Mouse (Mus musculus) midbrain, postnatal 0 days (tissue): ENCODE measurements at regions not wholly inside any gene's neighbourhood (a gene's known extent, or its start where the extent isn't known, plus 50 kb on each side); places are given as distances from the start of the nearest gene placed in this dataset.

Experiments used
- ATAC-seq: fragments of 200-750 bp; cut with Nextera tagmentation; 2 replicates; pipeline ENCODE4 v1.8.0; 2017; ENCODE audit warnings: moderate number of reproducible peaks, mild to moderate bottlenecking, moderate TSS enrichment, moderate library complexity; ENCODE audit not compliant: low FRiP score
- DNase-seq: peaks from one replicate; pipeline ENCODE4 v3.0.0-alpha.2; 2015; ENCODE audit warnings: low spot score
- H3K27ac ChIP-seq: fragments of 300-500 bp; sonication (generic); 2 replicates; pipeline ENCODE4 v1.5.1; 2014; ENCODE audit warnings: low read depth, mild to moderate bottlenecking, low read length, mixed read lengths
- H3K27me3 ChIP-seq: fragments of 300-500 bp; sonication (generic); 2 replicates; pipeline ENCODE4 v1.6.1; 2014; ENCODE audit warnings: low read length, control low read depth, mixed read lengths; ENCODE audit not compliant: insufficient read depth
- H3K36me3 ChIP-seq: fragments of 300-500 bp; sonication (generic); 2 replicates; pipeline ENCODE4 v1.6.1; 2014; ENCODE audit warnings: low read length, control low read depth, mixed read lengths; ENCODE audit not compliant: insufficient read depth
- H3K4me1 ChIP-seq: fragments of 300-500 bp; sonication (generic); 2 replicates; pipeline ENCODE4 v1.6.1; 2014; ENCODE audit warnings: mild to moderate bottlenecking, control low read depth, antibody characterized with exemption, low read length, mixed read lengths; ENCODE audit not compliant: insufficient read depth
- H3K4me2 ChIP-seq: fragments of 300-500 bp; sonication (generic); 2 replicates; pipeline ENCODE4 v1.6.1; 2014; ENCODE audit warnings: low read depth, mild to moderate bottlenecking, low read length, mixed read lengths; ENCODE audit not compliant: poor library complexity, severe bottlenecking
- H3K4me3 ChIP-seq: fragments of 300-500 bp; sonication (generic); 2 replicates; pipeline ENCODE4 v1.5.1; 2014; ENCODE audit warnings: low read depth, mild to moderate bottlenecking, low read length, moderate library complexity
- H3K9ac ChIP-seq: fragments of 300-500 bp; sonication (generic); replicated peaks from 2 replicates; pipeline ENCODE4 v1.6.1; 2014; ENCODE audit warnings: mild to moderate bottlenecking, low read length, moderate library complexity, mixed read lengths; ENCODE audit not compliant: poor library complexity, severe bottlenecking
- H3K9me3 ChIP-seq: fragments of 300-500 bp; sonication (generic); 2 replicates; pipeline ENCODE4 v1.6.1; 2016; ENCODE audit warnings: low read length, control low read depth
- CTCF ChIP-seq: IDR thresholded peaks from 2 replicates; pipeline ENCODE4 v1.5.1; 2016; ENCODE audit warnings: antibody characterized with exemption, mild to moderate bottlenecking
- WGBS: fragments of 180-500 bp; shearing (Covaris S2); extraction: QIAGEN DNeasy Blood & Tissue Kit; methylation state at CpG from one replicate; pipeline ENCODE4 v1.1.7; 2014; 5-methylcytosine and 5-hydroxymethylcytosine counted together

DNA sequence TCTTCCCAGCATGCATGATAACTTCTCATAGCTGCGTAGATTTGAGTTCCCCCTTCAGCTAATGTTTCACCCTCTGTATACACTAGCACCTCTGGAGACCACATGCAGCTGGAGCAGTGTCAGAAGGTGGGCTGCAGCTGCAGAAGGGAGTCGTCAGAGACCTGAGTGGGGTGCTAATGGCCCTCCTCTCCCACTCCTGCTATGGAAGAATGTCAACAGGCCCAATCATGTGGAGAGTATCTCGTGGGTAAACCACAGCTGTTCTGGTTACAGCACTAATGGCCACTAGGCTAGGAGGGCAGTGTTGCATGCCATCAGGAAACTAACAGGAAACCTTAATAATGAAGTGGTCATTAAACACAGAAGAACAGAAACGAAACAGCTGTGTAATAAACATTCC, 170.1 kb upstream of the Cenpe start:
- TF ChIP-seq CTCF = no peak
- no peaks in the 10 kb centered on the region for H3K27me3 ChIP-seq
- 0 out of 2 replicates have a peak, but pooled peaks have one; percentile 20 for ATAC-seq
- H3K27ac ChIP-seq = no peak overlapping the region
- no peak overlapping the region for H3K4me2 ChIP-seq
- H3K9ac ChIP-seq = no peak overlapping the region
- WGBS = 73% methylated on average over 4 of the region's 4 CpGs
- no peaks in the 10 kb centered on the region for H3K4me1 ChIP-seq
- H3K9me3 ChIP-seq = no peaks in the 10 kb centered on the region
- H3K4me3 ChIP-seq = no peak overlapping the region
- DNase-seq = no peak
- no peaks in the 10 kb centered on the region for H3K36me3 ChIP-seq

DNA sequence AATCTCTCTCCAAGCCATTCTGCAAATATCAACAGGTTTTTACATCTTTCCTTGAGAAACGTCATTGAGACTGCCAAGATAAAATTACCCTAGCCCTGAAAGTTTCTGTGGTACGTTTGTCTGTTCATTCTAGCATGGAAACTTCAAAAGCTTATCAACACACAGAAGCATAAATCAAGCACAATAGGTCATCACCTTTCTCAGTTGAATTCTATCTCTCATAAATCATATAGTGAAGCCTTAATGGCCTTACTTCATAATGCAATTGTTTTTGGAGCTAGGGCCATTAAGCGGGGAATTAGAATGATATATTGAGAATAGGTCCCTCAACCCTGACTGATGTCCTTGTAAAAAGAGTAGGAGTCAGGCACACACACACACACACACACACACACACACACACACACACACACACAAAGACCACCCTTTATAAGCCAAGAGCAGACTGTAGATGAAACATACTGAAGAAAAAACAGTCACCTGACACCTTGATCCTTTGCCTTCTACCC, 166.5 kb upstream of the Cenpe start:
- H3K4me3 ChIP-seq = no peak overlapping the region
- WGBS = 85% methylated on average over 3 of the region's 3 CpGs
- H3K36me3 ChIP-seq = no peaks in the 10 kb centered on the region
- no peaks in the 10 kb centered on the region for H3K4me1 ChIP-seq
- no peak for ATAC-seq
- DNase-seq = no peak
- H3K9ac ChIP-seq = no peak overlapping the region
- no peak for TF ChIP-seq CTCF
- H3K4me2 ChIP-seq = no peak overlapping the region
- H3K27me3 ChIP-seq = no peaks in the 10 kb centered on the region
- H3K9me3 ChIP-seq = no peaks in the 10 kb centered on the region
- H3K27ac ChIP-seq = no peak overlapping the region

GRCm38 (mm10) chr3:135091487-135091886, 120.8 kb upstream of the Cenpe start:
- no peak for TF ChIP-seq CTCF
- ATAC-seq (no peak), DNase-seq (no peak)

GRCm38 (mm10) chr3:135100901-135101586, 111.3 kb upstream of the Cenpe start:
- Histone ChIP-seq H3K4me1 (no peaks in the 10 kb centered on the region), H3K4me3 (no peak overlapping the region), H3K4me2 (no peak overlapping the region), H3K27ac (no peak overlapping the region), H3K9me3 (no peaks in the 10 kb centered on the region), H3K27me3 (no peaks in the 10 kb centered on the region), H3K9ac (no peak overlapping the region), H3K36me3 (no peaks in the 10 kb centered on the region)
- DNase-seq = peak; percentile 16
- ATAC-seq = no peak
- 83% methylated on average over 8 of the region's 8 CpGs for WGBS
- TF ChIP-seq CTCF = no peak

More at GRCm38 (mm10) chr3:135091487-135091886, 120.8 kb upstream of the Cenpe start:
- Histone ChIP-seq H3K4me2 (no peak overlapping the region), H3K4me3 (no peak overlapping the region), H3K9me3 (no peaks in the 10 kb centered on the region), H3K36me3 (no peaks in the 10 kb centered on the region), H3K27me3 (no peaks in the 10 kb centered on the region), H3K27ac (no peak overlapping the region), H3K4me1 (no peaks in the 10 kb centered on the region), H3K9ac (no peak overlapping the region)
